Mouse (Mus musculus) ovary, adult 18-20 months (tissue): ENCODE results near the gene Nisch.

Source experiments
- DNase-seq: peaks from one replicate; pipeline ENCODE4 v3.0.0; 2022; ENCODE audit warnings: low spot score, mixed read lengths

The Nisch gene

DNA sequence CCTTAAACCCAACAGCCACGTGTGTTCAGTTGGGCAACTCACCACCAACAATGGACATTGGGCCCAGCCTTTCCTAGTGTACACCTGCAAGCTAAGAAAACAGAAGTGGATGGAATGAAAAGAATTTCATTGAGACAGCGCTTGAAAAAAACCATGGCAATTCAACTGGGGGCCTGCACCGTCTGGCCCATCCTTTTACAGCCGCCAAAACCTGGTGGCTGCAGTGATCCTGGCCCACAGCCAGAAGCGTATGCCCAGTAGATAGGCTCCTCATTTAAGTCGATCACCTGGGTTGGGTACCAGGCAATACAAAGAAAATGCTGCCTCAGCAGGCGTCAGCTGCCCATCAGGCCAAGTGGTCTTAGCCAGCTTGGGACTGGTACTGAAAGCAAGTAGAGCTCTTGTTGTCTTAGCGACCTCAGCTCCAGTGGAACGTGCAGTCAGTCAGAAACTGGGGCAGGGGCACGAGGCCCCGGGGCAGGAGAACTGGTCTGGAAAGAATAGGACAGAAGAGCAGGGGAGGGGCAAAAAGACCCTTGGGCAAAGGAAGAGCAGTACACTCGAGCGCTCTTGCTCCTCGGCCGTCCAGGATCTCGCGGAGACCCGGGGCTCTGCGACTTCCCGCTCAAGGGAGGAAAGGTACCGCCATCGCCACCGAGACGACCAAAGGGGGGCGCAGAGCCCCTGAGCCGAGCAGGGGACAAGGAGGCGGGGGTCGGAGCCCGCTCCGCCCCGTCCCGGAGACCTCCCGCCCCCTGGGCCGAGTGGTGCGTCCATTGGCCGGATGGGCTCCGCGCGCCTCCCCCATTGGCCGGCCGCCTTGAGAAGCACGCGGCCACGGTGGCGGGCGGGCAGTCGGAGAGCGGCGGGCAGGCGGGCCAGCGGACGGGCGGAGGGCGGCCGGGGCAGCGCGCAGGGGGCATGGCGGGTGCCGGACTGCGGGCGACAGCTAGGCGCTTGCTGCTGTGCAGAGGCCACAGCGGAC lies 86.2 kb downstream of the Nisch start, which contains the start of gene Nt5dc2:
TSS of gene Nt5dc2 (plus strand) at position 818 of the 985 bp plus-strand sequence.
- DNase-seq, result peak; percentile 84

- DNase-seq, result no peak
These were observed 87.2 kb downstream of the Nisch start for GRCm38 (mm10) chr14:31129326-31130235.

- peak; percentile 97 for DNase-seq
These were observed 87.9 kb downstream of the Nisch start, which contains the start of gene Smim4 for GRCm38 (mm10) chr14:31128826-31129219. Gene Smim4 (minus strand): TSS chr14:31128956.

- DNase-seq, result no peak
These were observed 88.5 kb downstream of the Nisch start for GRCm38 (mm10) chr14:31128101-31128825.

GRCm38 (mm10) chr14:31126826-31127225 lies 89.9 kb downstream of the Nisch start:
- DNase-seq, result no peak

DNA sequence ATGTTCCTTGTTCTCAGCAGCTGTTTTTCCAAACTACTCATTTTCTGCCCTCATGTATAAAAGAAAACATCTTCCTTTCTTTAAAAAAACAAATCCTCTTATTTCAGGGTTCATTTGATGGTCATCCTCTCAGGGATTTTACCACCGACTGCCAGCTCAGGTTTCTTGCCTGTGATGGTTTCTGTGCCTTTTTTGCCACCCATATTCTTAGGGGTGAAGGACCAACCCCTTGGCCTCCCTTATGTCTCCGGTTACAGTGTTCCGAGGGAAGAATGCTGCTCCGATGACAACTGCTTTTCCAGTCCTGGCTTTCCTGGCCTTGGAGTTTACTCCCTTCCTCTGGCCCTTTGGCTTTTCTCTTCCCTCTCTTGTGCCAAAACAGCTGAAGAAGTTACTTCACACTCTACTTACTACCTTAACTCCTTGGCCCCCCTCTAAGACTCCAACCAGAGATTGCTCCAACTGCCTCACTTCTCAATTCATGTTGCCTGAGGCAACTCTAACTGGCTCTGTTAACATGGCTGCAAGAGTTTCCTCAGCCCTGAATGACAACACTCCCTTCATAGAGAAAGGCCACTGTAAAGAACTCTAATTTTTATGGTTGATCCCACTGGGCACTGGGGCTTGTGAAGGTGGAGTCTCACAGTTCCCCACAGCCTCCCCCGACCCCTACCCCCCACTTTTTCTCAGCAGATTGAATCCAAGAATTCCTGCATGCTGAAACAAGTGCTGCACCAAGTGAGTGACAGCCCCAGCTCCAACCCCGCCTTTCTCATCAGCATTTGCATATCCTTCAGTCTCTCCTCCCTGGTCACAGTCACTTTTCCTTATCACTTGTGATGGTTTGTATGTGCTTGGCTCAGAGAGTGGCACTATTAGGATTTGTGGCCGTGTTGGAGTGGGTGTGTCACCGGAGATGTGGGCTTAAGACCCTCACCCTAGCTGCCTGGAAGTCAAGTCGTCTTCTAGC lies 91.4 kb downstream of the Nisch start:
- no peak for DNase-seq
